Mouse (Mus musculus): Measurements from ENCODE around the gene Rhbg. TPM values are rescaled to one million over a fixed set of nuclear protein-coding genes. Genes with fewer than 3 reads are reported as not detected.
"Not testable (repeated sequence)": the region's sequence is repeated elsewhere in the genome, so short reads cannot be mapped to it uniquely, and the experiment has no call there.

The Rhbg gene
- polyA plus RNA-seq, 1 experiment from 2014 or later, result 4.8 TPM

GRCm38 (mm10) chr3:88281141-88281916 is 26.8 kb upstream of the Rhbg start:
- H3K4me3 ChIP-seq; H3K9me3 ChIP-seq; ATAC-seq (ENCODE audit: low FRiP score, low read depth); H3K36me3 ChIP-seq; H3K27ac ChIP-seq; H3K4me2 ChIP-seq (replicated peaks); H3K9ac ChIP-seq; H3K4me1 ChIP-seq; H3K27me3 ChIP-seq: not testable (repeated sequence)
- WGBS, result 75% methylated on average over 11 of the region's 11 CpGs

- H3K27ac ChIP-seq, result no peak overlapping the region
- ATAC-seq (ENCODE audit: low FRiP score, low read depth), result no peak
- no peaks in the 10 kb centered on the region for H3K36me3 ChIP-seq
- no peaks in the 10 kb centered on the region for H3K27me3 ChIP-seq
- no peak overlapping the region for H3K4me2 ChIP-seq (replicated peaks)
- no peaks in the 10 kb centered on the region for H3K4me1 ChIP-seq
- no peak overlapping the region for H3K9ac ChIP-seq
- WGBS, result 97% methylated on average over 2 of the region's 2 CpGs
- H3K4me3 ChIP-seq, result no peak overlapping the region
- H3K9me3 ChIP-seq, result no peaks in the 10 kb centered on the region
Measured at GRCm38 (mm10) chr3:88280035-88280434, 25.5 kb upstream of the Rhbg start.

- Histone ChIP-seq H3K27me3 (no peaks in the 10 kb centered on the region), H3K4me3 (no peak overlapping the region), H3K27ac (no peak overlapping the region), H3K9me3 (no peaks in the 10 kb centered on the region), H3K9ac (no peak overlapping the region), H3K4me1 (no peaks in the 10 kb centered on the region), H3K4me2 (replicated peaks) (no peak overlapping the region), H3K36me3 (no peaks in the 10 kb centered on the region)
- ATAC-seq (ENCODE audit: low FRiP score, low read depth), result no peak
- 44% methylated on average over 7 of the region's 7 CpGs for WGBS
Measured at GRCm38 (mm10) chr3:88276529-88277143, 22.1 kb upstream of the Rhbg start.

GRCm38 (mm10) chr3:88276121-88276520 is 21.6 kb upstream of the Rhbg start:
- no peak overlapping the region for H3K9ac ChIP-seq
- H3K9me3 ChIP-seq, result no peaks in the 10 kb centered on the region
- no peak overlapping the region for H3K4me3 ChIP-seq
- H3K36me3 ChIP-seq, result no peaks in the 10 kb centered on the region
- no peak for ATAC-seq (ENCODE audit: low FRiP score, low read depth)
- no peaks in the 10 kb centered on the region for H3K27me3 ChIP-seq
- no peak overlapping the region for H3K27ac ChIP-seq
- no peak overlapping the region for H3K4me2 ChIP-seq (replicated peaks)
- no peaks in the 10 kb centered on the region for H3K4me1 ChIP-seq
- 90% methylated on average over 2 of the region's 2 CpGs for WGBS

- ATAC-seq (ENCODE audit: low FRiP score, low read depth), result no peak
- Histone ChIP-seq H3K4me2 (replicated peaks) (no peak overlapping the region), H3K27ac (no peak overlapping the region), H3K27me3 (no peaks in the 10 kb centered on the region), H3K9me3 (no peaks in the 10 kb centered on the region), H3K4me1 (no peaks in the 10 kb centered on the region), H3K4me3 (no peak overlapping the region), H3K36me3 (no peaks in the 10 kb centered on the region), H3K9ac (no peak overlapping the region)
- 89% methylated on average over 4 of the region's 4 CpGs for WGBS
Measured at GRCm38 (mm10) chr3:88274002-88274401, 19.5 kb upstream of the Rhbg start.

GRCm38 (mm10) chr3:88271859-88272258 is 17.4 kb upstream of the Rhbg start:
- Histone ChIP-seq H3K27ac (no peak overlapping the region), H3K36me3 (no peaks in the 10 kb centered on the region), H3K4me2 (replicated peaks) (no peak overlapping the region), H3K9ac (no peak overlapping the region), H3K27me3 (no peaks in the 10 kb centered on the region), H3K4me1 (no peaks in the 10 kb centered on the region), H3K9me3 (no peaks in the 10 kb centered on the region), H3K4me3 (no peak overlapping the region)
- no peak for ATAC-seq (ENCODE audit: low FRiP score, low read depth)
- 92% methylated on average over 3 of the region's 3 CpGs for WGBS

GRCm38 (mm10) chr3:88271298-88271697 is 16.8 kb upstream of the Rhbg start:
- H3K4me1 ChIP-seq; ATAC-seq (ENCODE audit: low FRiP score, low read depth); H3K27me3 ChIP-seq; H3K4me2 ChIP-seq (replicated peaks); H3K9me3 ChIP-seq; H3K36me3 ChIP-seq; H3K9ac ChIP-seq; H3K27ac ChIP-seq; H3K4me3 ChIP-seq: not testable (repeated sequence)
- WGBS, result 84% methylated on average over 2 of the region's 2 CpGs

GRCm38 (mm10) chr3:88268991-88269390 is 14.5 kb upstream of the Rhbg start:
- H3K27ac ChIP-seq, result no peak overlapping the region
- H3K4me3 ChIP-seq, result no peak overlapping the region
- no peak for ATAC-seq (ENCODE audit: low FRiP score, low read depth)
- WGBS, result 79% methylated on average over 5 of the region's 5 CpGs
- no peak overlapping the region for H3K4me2 ChIP-seq (replicated peaks)
- H3K27me3 ChIP-seq, result no peaks in the 10 kb centered on the region
- H3K9ac ChIP-seq, result no peak overlapping the region
- no peaks in the 10 kb centered on the region for H3K36me3 ChIP-seq
- no peaks in the 10 kb centered on the region for H3K4me1 ChIP-seq
- H3K9me3 ChIP-seq, result no peaks in the 10 kb centered on the region

- WGBS, result 84% methylated on average over 6 of the region's 6 CpGs
- H3K4me1 ChIP-seq; ATAC-seq (ENCODE audit: low FRiP score, low read depth); H3K9ac ChIP-seq; H3K27ac ChIP-seq; H3K27me3 ChIP-seq; H3K4me3 ChIP-seq; H3K4me2 ChIP-seq (replicated peaks); H3K9me3 ChIP-seq; H3K36me3 ChIP-seq: not testable (repeated sequence)
Measured at GRCm38 (mm10) chr3:88268014-88268413, 13.5 kb upstream of the Rhbg start.

GRCm38 (mm10) chr3:88262346-88262745 is 7.8 kb upstream of the Rhbg start:
- ATAC-seq (ENCODE audit: low FRiP score, low read depth), result no peak
- no peak overlapping the region for H3K27ac ChIP-seq

GRCm38 (mm10) chr3:88256382-88256781 is 1.9 kb upstream of the Rhbg start:
- H3K27me3 ChIP-seq, result peaks cover 55% of the 10 kb centered on the region
- WGBS, result 71% methylated on average over 7 of the region's 7 CpGs
- no peaks in the 10 kb centered on the region for H3K9me3 ChIP-seq
- H3K27ac ChIP-seq, result no peak overlapping the region
- ATAC-seq (ENCODE audit: low FRiP score, low read depth), result no peak
- no peak overlapping the region for H3K9ac ChIP-seq
- H3K4me2 ChIP-seq (replicated peaks), result no peak overlapping the region
- peaks cover 8% of the 10 kb centered on the region; the same call in 1 of the 2 replicates for H3K4me1 ChIP-seq
- no peak overlapping the region for H3K4me3 ChIP-seq
- no peaks in the 10 kb centered on the region for H3K36me3 ChIP-seq

More at GRCm38 (mm10) chr3:88262346-88262745, 7.8 kb upstream of the Rhbg start:
- Histone ChIP-seq H3K4me1 (no peaks in the 10 kb centered on the region), H3K4me3 (no peak overlapping the region), H3K9me3 (no peaks in the 10 kb centered on the region), H3K9ac (no peak overlapping the region), H3K36me3 (no peaks in the 10 kb centered on the region), H3K27me3 (no peaks in the 10 kb centered on the region), H3K4me2 (replicated peaks) (no peak overlapping the region)
- 57% methylated on average over 3 of the region's 3 CpGs for WGBS

GRCm38 (mm10) chr3:88255950-88256349 is 1.4 kb upstream of the Rhbg start:
- 40% methylated on average over 6 of the region's 6 CpGs for WGBS
- Histone ChIP-seq H3K27me3 (peaks cover 58% of the 10 kb centered on the region), H3K9me3 (no peaks in the 10 kb centered on the region), H3K4me2 (replicated peaks) (no peak overlapping the region), H3K4me1 (peaks cover 8% of the 10 kb centered on the region; the same call in 1 of the 2 replicates), H3K9ac (no peak overlapping the region), H3K4me3 (no peak overlapping the region), H3K27ac (no peak overlapping the region), H3K36me3 (no peaks in the 10 kb centered on the region)
- no peak for ATAC-seq (ENCODE audit: low FRiP score, low read depth)

- WGBS, result 43% methylated on average over 6 of the region's 6 CpGs
- Histone ChIP-seq H3K9ac (no peak overlapping the region), H3K4me3 (no peak overlapping the region), H3K9me3 (no peaks in the 10 kb centered on the region), H3K4me1 (peaks cover 8% of the 10 kb centered on the region; the same call in 1 of the 2 replicates), H3K4me2 (replicated peaks) (no peak overlapping the region), H3K36me3 (no peaks in the 10 kb centered on the region), H3K27me3 (peaks cover 61% of the 10 kb centered on the region), H3K27ac (no peak overlapping the region)
- no peak for ATAC-seq (ENCODE audit: low FRiP score, low read depth)
Measured at GRCm38 (mm10) chr3:88252739-88253138, 1.8 kb downstream of the Rhbg start.
